Mouse (Mus musculus): ENCODE data around the gene Nr2f6.

The Nr2f6 gene

GRCm38 (mm10) chr8:71381421-71381970, at the start of gene Nr2f6:
TSS of gene Nr2f6 (minus strand) at chr8:71381960.
- peak; percentile 73 for DNase-seq (ENCODE audit: low spot score)

GRCm38 (mm10) chr8:71422121-71422520, 40.4 kb upstream of the Nr2f6 start:
- no peak for DNase-seq (ENCODE audit: low spot score)

- DNase-seq (ENCODE audit: low spot score): no peak
These were observed 29.9 kb upstream of the Nr2f6 start for GRCm38 (mm10) chr8:71411535-71412273.

GRCm38 (mm10) chr8:71408231-71408630, 26.5 kb upstream of the Nr2f6 start:
- DNase-seq (ENCODE audit: low spot score): no peak

- DNase-seq (ENCODE audit: low spot score): no peak
These were observed 25.7 kb upstream of the Nr2f6 start for GRCm38 (mm10) chr8:71407441-71407840.

GRCm38 (mm10) chr8:71406099-71407015, 24.6 kb upstream of the Nr2f6 start:
- peak; percentile 84 for DNase-seq (ENCODE audit: low spot score)

GRCm38 (mm10) chr8:71405401-71406098, 23.8 kb upstream of the Nr2f6 start, which contains the start of gene Ankle1:
TSS of gene Ankle1 (plus strand) at chr8:71406010.
- DNase-seq (ENCODE audit: low spot score): peak; percentile 98

- peak; percentile 24 for DNase-seq (ENCODE audit: low spot score)
These were observed 23.2 kb upstream of the Nr2f6 start for GRCm38 (mm10) chr8:71404951-71405351.

- no peak for DNase-seq (ENCODE audit: low spot score)
These were observed 22.3 kb upstream of the Nr2f6 start for GRCm38 (mm10) chr8:71404011-71404410.

- DNase-seq (ENCODE audit: low spot score): no peak
These were observed 21.5 kb upstream of the Nr2f6 start for GRCm38 (mm10) chr8:71403107-71403885.

GRCm38 (mm10) chr8:71402446-71402964, 20.7 kb upstream of the Nr2f6 start:
- DNase-seq (ENCODE audit: low spot score): no peak

GRCm38 (mm10) chr8:71401454-71401853, 19.7 kb upstream of the Nr2f6 start:
- DNase-seq (ENCODE audit: low spot score): no peak

GRCm38 (mm10) chr8:71400826-71401225, 19.1 kb upstream of the Nr2f6 start:
- DNase-seq (ENCODE audit: low spot score): no peak

- DNase-seq (ENCODE audit: low spot score): no peak
These were observed 15.9 kb upstream of the Nr2f6 start for GRCm38 (mm10) chr8:71397701-71398100.

- DNase-seq (ENCODE audit: low spot score): peak; percentile 93
These were observed 15.0 kb upstream of the Nr2f6 start, which contains the start of gene Babam1 for GRCm38 (mm10) chr8:71396639-71397305. TSS of gene Babam1 (plus strand) at chr8:71396861.

- DNase-seq (ENCODE audit: low spot score): no peak
These were observed 13.9 kb upstream of the Nr2f6 start, which contains the start of gene Ushbp1 for GRCm38 (mm10) chr8:71395629-71396028. TSS of gene Ushbp1 (minus strand) at chr8:71395802.

GRCm38 (mm10) chr8:71395071-71395470, 13.3 kb upstream of the Nr2f6 start:
- no peak for DNase-seq (ENCODE audit: low spot score)

- no peak for DNase-seq (ENCODE audit: low spot score)
These were observed 12.7 kb upstream of the Nr2f6 start for GRCm38 (mm10) chr8:71394481-71394880.

GRCm38 (mm10) chr8:71392871-71393270, 11.1 kb upstream of the Nr2f6 start:
- no peak for DNase-seq (ENCODE audit: low spot score)

GRCm38 (mm10) chr8:71392391-71392790, 10.6 kb upstream of the Nr2f6 start:
- DNase-seq (ENCODE audit: low spot score): no peak
